Mouse (Mus musculus) midbrain, embryonic 14.5 days (tissue): Measurements from ENCODE around the gene Tppp3. TPM values are rescaled to one million over a fixed set of nuclear protein-coding genes. Genes with fewer than 3 reads are reported as not detected.

Experiments
- ATAC-seq: fragments of 200-750 bp; cut with Nextera tagmentation; 2 replicates; pipeline ENCODE4 v1.8.0; 2017; ENCODE audit warnings: moderate number of reproducible peaks, moderate library complexity; ENCODE audit not compliant: low FRiP score, low TSS enrichment
- DNase-seq: peaks from one replicate; pipeline ENCODE4 v3.0.0-alpha.2; 2015
- H3K27ac ChIP-seq: fragments of 300-500 bp; sonication (generic); replicated peaks from 2 replicates; pipeline ENCODE4 v1.5.1; 2014; ENCODE audit warnings: mild to moderate bottlenecking, low read depth, low read length, moderate library complexity
- H3K27me3 ChIP-seq: fragments of 300-500 bp; sonication (generic); 2 replicates; pipeline ENCODE4 v1.6.1; 2014; ENCODE audit warnings: low read length, control low read depth, mixed read lengths; ENCODE audit not compliant: control insufficient read depth, insufficient read depth
- H3K36me3 ChIP-seq: fragments of 300-500 bp; sonication (generic); 2 replicates; pipeline ENCODE4 v1.6.1; 2014; ENCODE audit warnings: low read length, control low read depth; ENCODE audit not compliant: control insufficient read depth, insufficient read depth
- H3K4me1 ChIP-seq: fragments of 300-500 bp; sonication (generic); 2 replicates; pipeline ENCODE4 v1.6.1; 2014; ENCODE audit warnings: mild to moderate bottlenecking, antibody characterized with exemption, low read length, control low read depth; ENCODE audit not compliant: control insufficient read depth, insufficient read depth
- H3K4me2 ChIP-seq: fragments of 300-500 bp; sonication (generic); 2 replicates; pipeline ENCODE4 v1.6.1; 2014; ENCODE audit warnings: mild to moderate bottlenecking, low read length, moderate library complexity
- H3K4me3 ChIP-seq: fragments of 300-500 bp; sonication (generic); replicated peaks from 2 replicates; pipeline ENCODE4 v1.5.1; 2014; ENCODE audit warnings: low read depth, low read length
- H3K9ac ChIP-seq: fragments of 300-500 bp; sonication (generic); replicated peaks from 2 replicates; pipeline ENCODE4 v1.6.1; 2014; ENCODE audit warnings: mild to moderate bottlenecking, low read length, moderate library complexity
- H3K9me3 ChIP-seq: fragments of 300-500 bp; sonication (generic); 2 replicates; pipeline ENCODE4 v1.6.1; 2016; ENCODE audit warnings: low read length, control low read depth, mixed read lengths; ENCODE audit not compliant: control insufficient read depth
- WGBS: fragments of 180-500 bp; shearing (Covaris S2); extraction: QIAGEN DNeasy Blood & Tissue Kit; methylation state at CpG from one replicate; pipeline ENCODE4 v1.1.7; 2014; 5-methylcytosine and 5-hydroxymethylcytosine counted together
- polyA plus RNA-seq: library from polyadenylated mRNA; unstranded; fragments of >200 nt; fragmentation: Nextera tagmentation; extraction: Ambion mirVana; gene quantifications from 2 replicates; pipeline ENCODE4 v1.2.1, GENCODE M21; 2014

Gene Tppp3
- polyA plus RNA-seq, 1 experiment from 2014 or later = 91.3 TPM

DNA sequence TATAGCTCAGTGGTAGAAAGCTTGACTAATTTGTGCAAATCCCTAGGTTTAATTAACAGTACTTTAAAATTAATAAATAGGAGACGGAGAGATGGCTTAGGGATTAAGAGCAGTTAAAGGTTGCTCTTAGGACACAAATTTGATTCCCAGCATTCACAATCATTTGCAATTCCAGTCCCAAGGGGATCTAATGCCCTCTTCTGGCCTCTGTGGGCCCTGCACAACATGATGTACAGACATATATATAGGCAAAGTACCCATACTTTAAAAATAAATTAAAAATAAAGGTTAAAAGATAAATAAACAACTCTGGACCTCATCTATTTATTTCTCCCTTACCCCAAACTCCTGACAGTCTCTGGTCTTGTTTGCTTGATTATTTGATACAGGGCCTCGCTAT lies 52.3 kb downstream of the Tppp3 start:
- Histone ChIP-seq H3K27ac (no peak overlapping the region), H3K27me3 (no peaks in the 10 kb centered on the region), H3K4me1 (no peaks in the 10 kb centered on the region), H3K9me3 (no peaks in the 10 kb centered on the region), H3K9ac (no peak overlapping the region), H3K36me3 (no peaks in the 10 kb centered on the region), H3K4me3 (no peak overlapping the region), H3K4me2 (no peak overlapping the region)
- no peak for ATAC-seq
- DNase-seq = no peak
- 66% methylated on average over 2 of the region's 2 CpGs for WGBS

Other genes with a start within 250 kb of the Tppp3 start
- 38.7 and 39.9 TPM in 2 replicates for gene D230025D16Rik, start 246.4 kb downstream of the Tppp3 start, polyA plus RNA-seq
- gene B3gnt9, start 216.4 kb downstream of the Tppp3 start, polyA plus RNA-seq = 3.2 and 5.6 TPM in 2 replicates
- 13.5 and 15.0 TPM in 2 replicates for gene Tradd, start 206.9 kb downstream of the Tppp3 start, polyA plus RNA-seq
- 0.72 and 0.96 TPM in 2 replicates for gene Fbxl8, start 206.9 kb downstream of the Tppp3 start, polyA plus RNA-seq
- gene Hsf4, start 201.7 kb downstream of the Tppp3 start, polyA plus RNA-seq = 0.14 and 0.35 TPM in 2 replicates
- 3.0 and 4.2 TPM in 2 replicates for gene Nol3, start 195.4 kb downstream of the Tppp3 start, polyA plus RNA-seq
- 65.7 and 98.8 TPM in 2 replicates for gene 4931428F04Rik, start 181.7 kb downstream of the Tppp3 start, polyA plus RNA-seq
- 8.6 and 13.1 TPM in 2 replicates for gene Exoc3l, start 175.4 kb downstream of the Tppp3 start, polyA plus RNA-seq
- gene E2f4, start 173.9 kb downstream of the Tppp3 start, polyA plus RNA-seq = 43.9 and 51.7 TPM in 2 replicates
- gene Elmo3, start 165.9 kb downstream of the Tppp3 start, polyA plus RNA-seq = 0.55 and 1.1 TPM in 2 replicates
- gene Lrrc29, start 145.2 kb downstream of the Tppp3 start, polyA plus RNA-seq = 0.72 and 0.86 TPM in 2 replicates
- 122 and 149 TPM in 2 replicates for gene Tmem208, start 145.2 kb downstream of the Tppp3 start, polyA plus RNA-seq
- 0.59 and 0.84 TPM in 2 replicates for gene Fhod1, start 123.6 kb downstream of the Tppp3 start, polyA plus RNA-seq
- gene Slc9a5, start 122.7 kb downstream of the Tppp3 start, polyA plus RNA-seq = 8.3 and 10.2 TPM in 2 replicates
- 1.4 and 3.0 TPM in 2 replicates for gene Plekhg4, start 98.3 kb downstream of the Tppp3 start, polyA plus RNA-seq
- not detected in 2 replicates for gene Kctd19, start 58.0 kb downstream of the Tppp3 start, polyA plus RNA-seq
- 1.5 and 1.7 TPM in 2 replicates for gene Lrrc36, start 58.0 kb downstream of the Tppp3 start, polyA plus RNA-seq
- gene Zdhhc1, start 25.4 kb upstream of the Tppp3 start, polyA plus RNA-seq = 25.2 and 26.4 TPM in 2 replicates
- 5.9 and 9.7 TPM in 2 replicates for gene Hsd11b2, start 47.2 kb upstream of the Tppp3 start, polyA plus RNA-seq
- 227 and 250 TPM in 2 replicates for gene Atp6v0d1, start 94.5 kb upstream of the Tppp3 start, polyA plus RNA-seq
- gene Ripor1, start 133.7 kb upstream of the Tppp3 start, polyA plus RNA-seq = 23.8 and 26.2 TPM in 2 replicates
- gene Ctcf, start 165.0 kb upstream of the Tppp3 start, polyA plus RNA-seq = 75.7 and 96.9 TPM in 2 replicates
- 0.82 and 1.1 TPM in 2 replicates for gene Agrp, start 165.9 kb upstream of the Tppp3 start, polyA plus RNA-seq
- 17.8 and 18.0 TPM in 2 replicates for gene Carmil2, start 214.7 kb upstream of the Tppp3 start, polyA plus RNA-seq
- gene Acd, start 229.6 kb upstream of the Tppp3 start, polyA plus RNA-seq = 86.3 and 106 TPM in 2 replicates
- gene Pard6a, start 229.6 kb upstream of the Tppp3 start, polyA plus RNA-seq = 51.2 and 53.4 TPM in 2 replicates
- 0.41 TPM in 1 of 2 replicates, not detected in the other for gene 4933405L10Rik, start 236.1 kb upstream of the Tppp3 start, polyA plus RNA-seq
- 13.8 and 13.9 TPM in 2 replicates for gene Enkd1, start 236.7 kb upstream of the Tppp3 start, polyA plus RNA-seq